Mouse (Mus musculus) heart, embryonic 16.5 days (tissue): ENCODE results near the gene Cyb5r2. TPM values are rescaled to one million over a fixed set of nuclear protein-coding genes. Genes with fewer than 3 reads are reported as not detected.
A peak's percentile ranks its signal among the peaks of the same experiment; 100 is the strongest.

Experiments
- ATAC-seq: fragments of 200-750 bp; cut with Nextera tagmentation; replicated peaks from 2 replicates; pipeline ENCODE4 v1.8.0; 2017; ENCODE audit warnings: moderate number of reproducible peaks; ENCODE audit not compliant: insufficient read depth, low FRiP score; ENCODE audit errors: extremely low read depth
- H3K27ac ChIP-seq: fragments of 300-500 bp; sonication (generic); 2 replicates; pipeline ENCODE4 v1.5.1; 2014; ENCODE audit warnings: mild to moderate bottlenecking, low read length, control low read depth, moderate library complexity
- H3K27me3 ChIP-seq: fragments of 300-500 bp; sonication (generic); 2 replicates; pipeline ENCODE4 v1.6.1; 2014; ENCODE audit warnings: low read length, mixed read lengths; ENCODE audit not compliant: control insufficient read depth, insufficient read depth
- H3K36me3 ChIP-seq: fragments of 300-500 bp; sonication (generic); 2 replicates; pipeline ENCODE4 v1.6.1; 2014; ENCODE audit not compliant: control insufficient read depth, insufficient read depth
- H3K4me1 ChIP-seq: fragments of 300-500 bp; sonication (generic); 2 replicates; pipeline ENCODE4 v1.6.1; 2014; ENCODE audit warnings: low read length, mixed read lengths; ENCODE audit not compliant: control insufficient read depth, insufficient read depth
- H3K4me2 ChIP-seq: fragments of 300-500 bp; sonication (generic); 2 replicates; pipeline ENCODE4 v1.6.1; 2014; ENCODE audit warnings: low read depth, mild to moderate bottlenecking, control low read depth, low read length
- H3K4me3 ChIP-seq: fragments of 300-500 bp; sonication (generic); 2 replicates; pipeline ENCODE4 v1.5.1; 2014; ENCODE audit warnings: mild to moderate bottlenecking, control low read depth, low read length
- H3K9ac ChIP-seq: fragments of 300-500 bp; sonication (generic); 2 replicates; pipeline ENCODE4 v1.6.1; 2014; ENCODE audit warnings: low read length, control low read depth
- H3K9me3 ChIP-seq: fragments of 300-500 bp; sonication (generic); replicated peaks from 2 replicates; pipeline ENCODE4 v1.6.1; 2016; ENCODE audit warnings: low read length; ENCODE audit not compliant: control insufficient read depth
- WGBS: fragments of 180-500 bp; shearing (Covaris S2); extraction: QIAGEN DNeasy Blood & Tissue Kit; methylation state at CpG from one replicate; pipeline ENCODE4 v1.1.7; 2014; 5-methylcytosine and 5-hydroxymethylcytosine counted together
- polyA plus RNA-seq: library from polyadenylated mRNA; unstranded; fragments of >200 nt; fragmentation: Nextera tagmentation; extraction: Ambion mirVana; gene quantifications from 2 replicates; pipeline ENCODE4 v1.2.1, GENCODE M21; 2015

Gene Cyb5r2
- polyA plus RNA-seq, 1 experiment from 2014 or later, result 0.87 TPM

DNA sequence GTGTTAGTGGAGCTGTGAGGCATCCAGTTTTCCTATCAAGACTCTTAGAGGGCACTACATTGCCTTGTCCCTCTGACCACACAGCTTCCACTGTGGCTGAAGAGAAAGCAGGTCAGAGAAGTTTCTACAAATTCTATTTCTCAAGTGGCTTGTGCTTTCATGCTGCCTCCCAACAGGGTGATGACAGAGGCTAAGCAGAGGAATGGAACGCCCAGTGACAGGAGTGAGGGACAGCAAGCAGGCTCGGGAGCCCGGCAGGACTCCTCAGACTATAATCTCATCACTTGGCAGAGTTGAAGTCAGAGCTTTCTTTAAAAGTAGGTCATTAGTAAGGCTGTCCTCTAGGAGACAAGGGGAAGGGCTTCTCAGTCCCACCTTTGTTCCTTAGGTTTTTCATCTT is 1.9 kb downstream of the Cyb5r2 start:
- no peak overlapping the region for H3K27ac ChIP-seq
- ATAC-seq, result peak; percentile 77
- no peaks in the 10 kb centered on the region for H3K36me3 ChIP-seq
- H3K9me3 ChIP-seq, result no peaks in the 10 kb centered on the region
- peaks cover 3% of the 10 kb centered on the region; the same call in 1 of the 2 replicates for H3K27me3 ChIP-seq
- 19% methylated on average over 3 of the region's 3 CpGs for WGBS
- H3K4me2 ChIP-seq, result peak overlapping the region; percentile 36; the same call in 1 of the 2 replicates
- H3K9ac ChIP-seq, result no peak overlapping the region
- H3K4me1 ChIP-seq, result peaks cover 8% of the 10 kb centered on the region
- no peak overlapping the region for H3K4me3 ChIP-seq

GRCm38 (mm10) chr7:107752031-107752520 is 5.8 kb downstream of the Cyb5r2 start:
- Histone ChIP-seq H3K9ac (no peak overlapping the region), H3K4me3 (no peak overlapping the region), H3K27ac (no peak overlapping the region), H3K4me2 (no peak overlapping the region), H3K4me1 (peaks cover 8% of the 10 kb centered on the region), H3K9me3 (no peaks in the 10 kb centered on the region), H3K36me3 (no peaks in the 10 kb centered on the region), H3K27me3 (no peaks in the 10 kb centered on the region; the same call in 1 of the 2 replicates)
- ATAC-seq, result no peak
- 77% methylated on average over 10 of the region's 10 CpGs for WGBS

DNA sequence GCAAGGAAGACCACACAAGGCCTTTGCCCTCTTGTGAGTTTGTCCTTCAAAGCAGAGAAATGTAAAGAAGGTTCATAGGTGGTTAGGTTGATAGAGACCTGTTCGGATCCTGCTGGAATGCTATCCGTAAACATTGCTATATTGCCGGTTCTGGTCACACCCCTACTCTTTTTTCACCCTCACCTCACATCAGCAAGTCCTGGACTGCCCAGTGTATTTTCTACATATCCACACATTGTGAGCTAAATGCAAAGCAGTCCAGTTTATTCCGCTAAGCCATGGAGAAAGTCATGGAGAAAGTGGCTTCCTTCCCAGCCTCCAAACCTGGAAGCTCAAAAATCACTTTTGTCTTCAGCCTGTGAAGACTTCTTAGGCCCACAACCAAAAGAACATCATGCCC is 8.1 kb downstream of the Cyb5r2 start:
- WGBS, result 85% methylated on average over 4 of the region's 4 CpGs
- Histone ChIP-seq H3K4me1 (no peaks in the 10 kb centered on the region), H3K9ac (no peak overlapping the region), H3K4me2 (no peak overlapping the region), H3K27me3 (no peaks in the 10 kb centered on the region), H3K4me3 (no peak overlapping the region), H3K9me3 (no peaks in the 10 kb centered on the region), H3K27ac (no peak overlapping the region), H3K36me3 (0 out of 2 replicates have a peak, but pooled peaks cover 6% of the 10 kb centered on the region)
- ATAC-seq, result no peak

DNA sequence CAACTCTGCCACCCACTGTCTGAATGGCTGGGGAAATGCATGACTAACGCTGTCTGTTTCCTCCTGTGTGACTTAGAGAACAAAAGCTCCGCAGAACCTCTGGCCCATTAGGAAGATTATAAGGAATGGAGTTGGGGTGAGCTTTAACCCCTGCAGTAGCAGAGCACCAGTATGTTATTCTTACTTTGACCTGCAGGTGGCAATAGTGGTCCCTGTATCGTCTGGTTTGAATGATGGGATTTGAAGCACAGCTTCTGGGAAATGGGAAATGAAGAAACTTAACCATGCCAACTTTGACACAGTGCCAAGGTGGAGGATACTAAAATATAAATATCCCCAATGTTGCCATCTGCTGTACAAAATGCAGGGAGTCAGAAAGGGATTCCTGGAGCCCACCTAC is 8.6 kb downstream of the Cyb5r2 start:
- Histone ChIP-seq H3K9ac (no peak overlapping the region), H3K27me3 (no peaks in the 10 kb centered on the region), H3K27ac (no peak overlapping the region), H3K4me1 (no peaks in the 10 kb centered on the region), H3K36me3 (0 out of 2 replicates have a peak, but pooled peaks cover 6% of the 10 kb centered on the region), H3K4me3 (no peak overlapping the region), H3K4me2 (no peak overlapping the region), H3K9me3 (no peaks in the 10 kb centered on the region)
- 12% methylated on average over 3 of the region's 3 CpGs for WGBS
- no peak for ATAC-seq

DNA sequence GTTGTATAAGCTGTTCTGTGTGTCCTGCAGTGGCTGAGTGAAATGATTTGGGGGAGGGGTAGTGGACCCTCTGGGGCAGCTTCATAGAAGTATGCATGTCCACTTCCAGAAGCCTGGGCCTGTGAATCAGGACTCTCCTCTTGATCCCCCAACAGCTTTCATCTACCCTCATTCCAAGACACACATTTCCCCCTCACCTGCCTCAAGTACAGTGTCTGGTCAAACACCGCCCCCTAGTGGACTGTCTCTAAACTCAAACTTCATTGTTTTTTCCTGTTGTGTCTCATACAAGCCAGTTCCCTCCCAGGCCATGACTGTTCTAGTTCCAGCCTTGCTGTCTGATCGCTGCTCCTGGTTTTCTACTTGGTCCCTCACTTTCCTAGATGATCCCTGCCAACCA is 9.9 kb downstream of the Cyb5r2 start:
- no peak overlapping the region for H3K9ac ChIP-seq
- no peak overlapping the region for H3K4me2 ChIP-seq
- no peaks in the 10 kb centered on the region for H3K9me3 ChIP-seq
- peaks cover 8% of the 10 kb centered on the region for H3K36me3 ChIP-seq
- no peaks in the 10 kb centered on the region for H3K4me1 ChIP-seq
- 15% methylated on average over 2 of the region's 2 CpGs for WGBS
- no peaks in the 10 kb centered on the region for H3K27me3 ChIP-seq
- ATAC-seq, result no peak
- H3K27ac ChIP-seq, result no peak overlapping the region
- no peak overlapping the region for H3K4me3 ChIP-seq

DNA sequence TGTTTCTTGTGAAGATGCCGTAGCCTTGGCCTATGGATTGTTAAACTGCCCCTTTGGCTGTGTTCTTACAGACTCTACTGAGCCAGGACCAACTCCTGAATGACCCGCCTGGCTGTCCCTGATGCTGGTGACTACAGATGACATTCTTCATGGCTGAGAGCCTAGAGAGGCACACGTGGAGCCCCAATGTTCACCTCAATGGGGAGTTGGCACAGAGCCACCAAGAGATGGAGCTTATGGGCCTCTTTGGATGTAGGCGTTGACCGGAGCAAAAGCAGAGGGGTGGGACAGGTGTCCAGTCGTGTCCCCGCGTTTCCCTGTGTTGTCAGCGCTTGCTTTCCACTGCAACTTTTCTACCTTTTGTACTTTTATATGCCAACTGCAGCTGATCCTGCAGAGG is 10.4 kb downstream of the Cyb5r2 start:
- peaks cover 11% of the 10 kb centered on the region for H3K36me3 ChIP-seq
- WGBS, result 81% methylated on average over 9 of the region's 9 CpGs
- no peak overlapping the region for H3K4me3 ChIP-seq

GRCm38 (mm10) chr7:107746036-107746435 is 11.8 kb downstream of the Cyb5r2 start:
- H3K4me1 ChIP-seq, result no peaks in the 10 kb centered on the region
- H3K27me3 ChIP-seq, result no peaks in the 10 kb centered on the region
- WGBS, result 83% methylated on average over 8 of the region's 8 CpGs
- no peak overlapping the region for H3K4me3 ChIP-seq
- peaks cover 14% of the 10 kb centered on the region for H3K36me3 ChIP-seq
- no peak for ATAC-seq
- no peak overlapping the region for H3K4me2 ChIP-seq
- no peaks in the 10 kb centered on the region for H3K9me3 ChIP-seq
- H3K9ac ChIP-seq, result no peak overlapping the region
- H3K27ac ChIP-seq, result no peak overlapping the region

More for the DNA sequence above, 10.4 kb downstream of the Cyb5r2 start:
- Histone ChIP-seq H3K9ac (no peak overlapping the region), H3K27me3 (no peaks in the 10 kb centered on the region), H3K4me2 (no peak overlapping the region), H3K4me1 (no peaks in the 10 kb centered on the region), H3K9me3 (no peaks in the 10 kb centered on the region), H3K27ac (no peak overlapping the region)
- ATAC-seq, result no peak

DNA sequence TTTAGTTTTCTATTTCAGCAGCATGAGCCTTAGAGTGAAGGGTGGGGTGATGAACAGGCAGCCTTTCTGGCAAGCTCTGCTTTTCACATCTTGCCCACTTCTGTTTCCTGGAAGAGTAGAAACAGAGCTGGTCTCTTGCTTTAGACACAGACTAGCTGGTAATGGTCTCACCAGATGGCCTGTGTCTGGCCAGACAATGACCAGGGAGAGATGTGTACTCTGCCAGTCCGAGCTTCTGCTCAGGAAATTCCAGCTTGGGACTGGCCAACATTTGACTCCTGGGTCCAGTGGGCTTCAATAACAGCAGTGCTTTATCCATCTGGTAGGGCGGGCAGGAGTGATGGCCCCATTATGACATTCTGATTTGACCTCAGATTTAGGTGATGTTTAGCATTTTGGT is 12.7 kb downstream of the Cyb5r2 start:
- Histone ChIP-seq H3K9ac (no peak overlapping the region), H3K36me3 (peaks cover 16% of the 10 kb centered on the region), H3K27ac (no peak overlapping the region), H3K4me3 (no peak overlapping the region), H3K9me3 (no peaks in the 10 kb centered on the region), H3K4me1 (no peaks in the 10 kb centered on the region), H3K4me2 (no peak overlapping the region), H3K27me3 (no peaks in the 10 kb centered on the region)
- WGBS, result 75% methylated on average over 2 of the region's 2 CpGs
- ATAC-seq, result no peak

- Histone ChIP-seq H3K9ac (no peak overlapping the region), H3K36me3 (peaks cover 16% of the 10 kb centered on the region), H3K4me2 (no peak overlapping the region), H3K27me3 (no peaks in the 10 kb centered on the region), H3K4me3 (no peak overlapping the region), H3K27ac (no peak overlapping the region), H3K4me1 (no peaks in the 10 kb centered on the region), H3K9me3 (no peaks in the 10 kb centered on the region)
- ATAC-seq, result no peak
- 89% methylated on average over 4 of the region's 4 CpGs for WGBS
These were observed 13.4 kb downstream of the Cyb5r2 start for GRCm38 (mm10) chr7:107744454-107744853.
